ENCODE assay signal across 8 mouse cellular contexts in the genomic region with DNA sequence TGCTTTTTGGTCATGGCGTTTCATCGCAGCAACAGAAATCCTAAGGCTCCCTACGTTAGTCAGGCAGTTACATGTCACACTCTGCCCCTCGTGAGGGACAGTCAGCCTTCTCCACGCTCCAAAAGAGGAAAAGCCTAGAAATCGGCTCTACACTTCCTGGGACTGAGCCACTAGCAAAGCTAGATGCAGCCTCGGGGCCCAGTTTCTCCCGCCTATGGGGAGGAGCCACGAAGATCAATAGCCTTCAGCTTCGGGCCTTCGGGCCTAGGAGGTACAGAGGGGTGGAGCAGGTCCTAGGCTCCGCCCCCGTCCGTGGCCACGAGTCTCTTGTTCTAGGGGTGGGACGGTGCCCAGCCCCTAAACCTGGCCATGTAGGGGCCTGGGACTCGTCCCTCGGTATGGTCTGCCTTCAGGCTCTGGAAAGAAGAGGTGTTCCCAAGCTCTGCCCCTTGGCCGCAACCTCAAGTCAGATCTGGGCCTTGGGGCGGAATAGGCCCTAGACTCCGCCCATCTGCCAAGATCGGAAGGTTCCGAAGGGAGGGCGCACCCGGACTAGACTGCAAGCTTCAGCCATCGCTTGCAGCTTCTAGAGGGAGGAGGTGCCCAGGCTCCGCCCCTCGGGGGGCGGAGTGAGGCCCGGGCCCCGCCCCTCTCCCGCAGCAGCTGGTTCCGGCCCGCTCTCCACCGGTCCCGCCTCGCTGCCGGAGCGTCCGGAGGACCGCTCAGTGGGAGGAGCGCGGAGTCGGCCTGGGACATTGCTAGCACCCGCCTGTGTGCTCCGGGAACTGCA. TPM values are rescaled to one million over a fixed set of nuclear protein-coding genes. Genes with fewer than 3 reads are reported as not detected.
A peak's percentile ranks its signal among the peaks of the same experiment; 100 is the strongest.
DNase-seq lines count a peak whose midpoint lies in the region; ATAC-seq lines count a peak whose summit lies in the region.

Aco1 (plus strand) TSS at position 339 of the 790 bp plus-strand sequence.

- peak; percentile 98 for ATAC-seq in hindbrain, embryonic 11.5 days (ENCODE audit: low FRiP score)

- H3K27ac ChIP-seq in hindbrain, embryonic 11.5 days (ENCODE audit: low read depth, low read length), result peak within 1 kb of the TSS; percentile 84

- H3K9me3 ChIP-seq in hindbrain, embryonic 11.5 days (ENCODE audit: control insufficient read depth, low read length), result no peaks in the 10 kb centered on the region

- DNase-seq in Muller cell, postnatal 12 days (ENCODE audit: inconsistent ontology term), result peak; percentile 99
- peak; percentile 99 for DNase-seq in cerebellum, adult 9-11 months
- DNase-seq in frontal cortex, adult 2 months (ENCODE audit: extremely low spot score in 1 of 2, low spot score in 1 of 2), result peak; percentile 93 to 94
- DNase-seq in hindbrain, embryonic 11.5 days (ENCODE audit: low spot score), result peak; percentile 94
- DNase-seq in layer of hippocampus, postnatal 10 days (ENCODE audit: low spot score in 2 of 2), result peak; percentile 92 to 94
- DNase-seq in lung, postnatal 10 days, result peak; percentile 97
- DNase-seq in ovary, postnatal 36 days (ENCODE audit: low spot score), result peak; percentile 97
- peak; percentile 94 for DNase-seq in thymus, postnatal 25 days

- H3K9ac ChIP-seq in hindbrain, embryonic 11.5 days (ENCODE audit: low read depth, low read length), result peak within 1 kb of the TSS; percentile 79

- H3K36me3 ChIP-seq in hindbrain, embryonic 11.5 days (ENCODE audit: control insufficient read depth, insufficient read depth, low read length), result no peaks in the 10 kb centered on the region

- H3K4me3 ChIP-seq in hindbrain, embryonic 11.5 days (ENCODE audit: low read depth, low read length), result peak within 1 kb of the TSS; percentile 78

- no peaks in the 10 kb centered on the region for H3K4me1 ChIP-seq in hindbrain, embryonic 11.5 days (replicated peaks; ENCODE audit: control insufficient read depth, insufficient read depth, low read length)

- WGBS in hindbrain, embryonic 11.5 days, result under 1% methylated on average over 44 of the region's 46 CpGs

- no peaks in the 10 kb centered on the region for H3K27me3 ChIP-seq in hindbrain, embryonic 11.5 days (ENCODE audit: control insufficient read depth, insufficient read depth, low read length)

- peak within 1 kb of the TSS; percentile 63 for H3K4me2 ChIP-seq in hindbrain, embryonic 11.5 days (replicated peaks; ENCODE audit: low read depth, low read length)

RNA-seq across cellular contexts. Expression of gene Aco1, which starts in this region (rescaled TPM):
- polyA plus RNA-seq in frontal cortex, adult 2 months (2012; rRNA removed), result 24.9 and 27.0 TPM in 2 replicates
- 55.0 and 58.4 TPM in 2 replicates for polyA plus RNA-seq in hindbrain, embryonic 11.5 days (2014; fragmentation: Nextera tagmentation; extraction: Ambion mirVana)
- 10 to 100 TPM; 47.6 to 48.1 TPM for total RNA-seq in layer of hippocampus, postnatal 10 days (2021)

Comparison
In these comparisons a context has a peak if more than half of its experiments do, and no peak if none do; other contexts are left out.
1. Peak in every context shown above with its lines: DNase-seq, ATAC-seq, H3K4me3 ChIP-seq and H3K27ac ChIP-seq.